Mouse (Mus musculus) thymus, adult 2 months (tissue): ENCODE data around the gene Lct. TPM values are rescaled to one million over a fixed set of nuclear protein-coding genes. Genes with fewer than 3 reads are reported as not detected.
"Not testable (repeated sequence)": the region's sequence is repeated elsewhere in the genome, so short reads cannot be mapped to it uniquely, and the experiment has no call there.

Experiments
- DNase-seq: peaks from one replicate; pipeline ENCODE4 v3.0.0; 2021
- H3K27ac ChIP-seq: fragments of 200-500 bp; 2 replicates; pipeline ENCODE4 v1.5.1; 2012; ENCODE audit warnings: low read length, control low read depth; ENCODE audit not compliant: control insufficient read depth, insufficient read depth
- H3K27me3 ChIP-seq: fragments of 200-500 bp; 2 replicates; pipeline ENCODE4 v1.6.1; 2012; ENCODE audit warnings: mild to moderate bottlenecking, low read length, moderate library complexity, mixed read lengths; ENCODE audit not compliant: control insufficient read depth, insufficient read depth
- H3K36me3 ChIP-seq: fragments of 200-500 bp; 2 replicates; pipeline ENCODE4 v1.6.1; 2012; ENCODE audit warnings: mild to moderate bottlenecking, low read length, moderate library complexity; ENCODE audit not compliant: control insufficient read depth, insufficient read depth
- H3K4me1 ChIP-seq: fragments of 200-500 bp; replicated peaks from 2 replicates; pipeline ENCODE4 v1.6.1; 2012; ENCODE audit warnings: low read length; ENCODE audit not compliant: control insufficient read depth, insufficient read depth
- H3K4me3 ChIP-seq: fragments of 200-500 bp; 2 replicates; pipeline ENCODE4 v1.5.1; 2012; ENCODE audit warnings: mild to moderate bottlenecking, low read length, control low read depth, moderate library complexity; ENCODE audit not compliant: control insufficient read depth, insufficient read depth
- CTCF ChIP-seq: fragments of 200-500 bp; IDR thresholded peaks from 2 replicates; pipeline ENCODE4 v1.5.1; 2012; ENCODE audit warnings: mild to moderate bottlenecking, control low read depth, low read length, moderate library complexity, borderline replicate concordance; ENCODE audit not compliant: control insufficient read depth, poor library complexity, insufficient read depth; ENCODE audit errors: extremely low read depth
- POLR2A ChIP-seq: fragments of 200-500 bp; IDR thresholded peaks from 2 replicates; pipeline ENCODE4 v1.6.1; 2012; ENCODE audit warnings: mild to moderate bottlenecking, low read length, control low read depth, moderate library complexity; ENCODE audit not compliant: control insufficient read depth, poor library complexity, insufficient read depth; ENCODE audit errors: extremely low read depth
- WGBS: fragments of 180-500 bp; shearing (Covaris S2); methylation state at CpG from one replicate; pipeline ENCODE4 v1.1.7; 2018; 5-methylcytosine and 5-hydroxymethylcytosine counted together
- polyA plus RNA-seq: library from polyadenylated mRNA; depleted of rRNA; stranded (reverse); fragments of >200 nt; gene quantifications from 2 replicates; pipeline ENCODE4 v1.2.3, GENCODE M21; 2012

The Lct gene
- polyA plus RNA-seq, 1 experiment: 0.19 TPM

GRCm38 (mm10) chr1:128282924-128283323, 45.2 kb downstream of the Lct start:
- H3K36me3 ChIP-seq: peaks cover 20% of the 10 kb centered on the region
- DNase-seq: no peak
- 98% methylated on average over 3 of the region's 3 CpGs for WGBS

GRCm38 (mm10) chr1:128281753-128282152, 46.4 kb downstream of the Lct start:
- Histone ChIP-seq H3K27ac (no peak overlapping the region), H3K4me3 (no peak overlapping the region), H3K4me1 (no peaks in the 10 kb centered on the region), H3K36me3 (peaks cover 32% of the 10 kb centered on the region), H3K27me3 (no peaks in the 10 kb centered on the region)
- no peak for DNase-seq
- TF ChIP-seq POLR2A (no peak), CTCF (no peak)
- WGBS: 98% methylated on average over 3 of the region's 3 CpGs

More at GRCm38 (mm10) chr1:128282924-128283323, 45.2 kb downstream of the Lct start:
- H3K4me3 ChIP-seq: no peak overlapping the region
- H3K27me3 ChIP-seq: no peaks in the 10 kb centered on the region
- no peak for TF ChIP-seq CTCF
- TF ChIP-seq POLR2A: no peak
- H3K27ac ChIP-seq: no peak overlapping the region
- no peaks in the 10 kb centered on the region for H3K4me1 ChIP-seq

GRCm38 (mm10) chr1:128278563-128278962, 49.6 kb downstream of the Lct start:
- TF ChIP-seq POLR2A (no peak), CTCF (no peak)
- Histone ChIP-seq H3K27ac (no peak overlapping the region), H3K27me3 (no peaks in the 10 kb centered on the region), H3K4me3 (no peak overlapping the region), H3K4me1 (no peaks in the 10 kb centered on the region), H3K36me3 (peaks cover 57% of the 10 kb centered on the region)
- WGBS: 99% methylated on average over 3 of the region's 3 CpGs
- no peak for DNase-seq

GRCm38 (mm10) chr1:128275908-128276307, 52.2 kb downstream of the Lct start:
- TF ChIP-seq POLR2A (no peak), CTCF (no peak)
- Histone ChIP-seq H3K36me3 (peaks cover 78% of the 10 kb centered on the region), H3K4me1 (no peaks in the 10 kb centered on the region), H3K27me3 (no peaks in the 10 kb centered on the region), H3K4me3 (no peak overlapping the region), H3K27ac (no peak overlapping the region)
- DNase-seq: no peak
- 93% methylated on average over 1 of the region's 1 CpGs for WGBS

- no peaks in the 10 kb centered on the region for H3K4me1 ChIP-seq
- 98% methylated on average over 3 of the region's 3 CpGs for WGBS
- no peak for DNase-seq
- no peak overlapping the region for H3K27ac ChIP-seq
- peaks cover 87% of the 10 kb centered on the region for H3K36me3 ChIP-seq
- no peaks in the 10 kb centered on the region for H3K27me3 ChIP-seq
- no peak for TF ChIP-seq CTCF
- no peak for TF ChIP-seq POLR2A
- no peak overlapping the region for H3K4me3 ChIP-seq
Measured at GRCm38 (mm10) chr1:128270731-128271130, 57.4 kb downstream of the Lct start.

GRCm38 (mm10) chr1:128267061-128267460, 61.1 kb downstream of the Lct start:
- not testable (repeated sequence) for H3K4me3 ChIP-seq, H3K27ac ChIP-seq, H3K4me1 ChIP-seq, H3K27me3 ChIP-seq, DNase-seq
- peaks cover 87% of the 10 kb centered on the region for H3K36me3 ChIP-seq
- 87% methylated on average over 7 of the region's 7 CpGs for whole genome bisulfite sequencing

GRCm38 (mm10) chr1:128244727-128245355, 83.3 kb downstream of the Lct start:
- DNase-seq: peak; percentile 37
- TF ChIP-seq POLR2A (no peak), CTCF (no peak)
- Histone ChIP-seq H3K36me3 (no peaks in the 10 kb centered on the region), H3K27me3 (no peaks in the 10 kb centered on the region), H3K4me1 (peaks cover 5% of the 10 kb centered on the region), H3K27ac (peak overlapping the region; percentile 52; the same call in 1 of the 2 replicates), H3K4me3 (peak overlapping the region; percentile 87)
- under 1% methylated on average over 19 of the region's 19 CpGs for WGBS
